Mouse (Mus musculus) cerebellum, adult 2 months (tissue): Measurements from ENCODE around the gene Olfr1225.
"Not testable (repeated sequence)": the region's sequence is repeated elsewhere in the genome, so short reads cannot be mapped to it uniquely, and the experiment has no call there.

Experiments used
- CTCF ChIP-seq: fragments of 200-500 bp; IDR thresholded peaks from 2 replicates; pipeline ENCODE4 v1.5.1; 2011; ENCODE audit warnings: low read depth, mild to moderate bottlenecking, control low read depth, low read length, moderate library complexity, borderline replicate concordance; ENCODE audit not compliant: insufficient read depth
- POLR2A ChIP-seq: fragments of 200-500 bp; IDR thresholded peaks from 2 replicates; pipeline ENCODE4 v1.6.1; 2011; ENCODE audit warnings: low read length, control low read depth, borderline replicate concordance; ENCODE audit not compliant: insufficient read depth

GRCm38 (mm10) chr2:89164711-89165110 is 9.8 kb downstream of the Olfr1225 start:
- TF ChIP-seq POLR2A, CTCF: not testable (repeated sequence)
